Mouse (Mus musculus) stomach, embryonic 14.5 days (tissue): ENCODE measurements at regions not wholly inside any gene's neighbourhood (a gene's known extent, or its start where the extent isn't known, plus 50 kb on each side); places are given as distances from the start of the nearest gene placed in this dataset.
A peak's percentile ranks its signal among the peaks of the same experiment; 100 is the strongest.

Experiments used
- ATAC-seq: fragments of 200-750 bp; cut with Nextera tagmentation; 2 replicates; pipeline ENCODE4 v1.8.0; 2017; ENCODE audit warnings: low read depth, moderate TSS enrichment; ENCODE audit not compliant: insufficient number of reproducible peaks, insufficient read depth, low FRiP score
- H3K27ac ChIP-seq: fragments of 300-500 bp; sonication (generic); 2 replicates; pipeline ENCODE4 v1.5.1; 2014; ENCODE audit warnings: mild to moderate bottlenecking, low read length, moderate library complexity, mixed read lengths
- H3K27me3 ChIP-seq: fragments of 300-500 bp; sonication (generic); 2 replicates; pipeline ENCODE4 v1.6.1; 2014; ENCODE audit warnings: low read length, control low read depth, mixed read lengths; ENCODE audit not compliant: control insufficient read depth, insufficient read depth
- H3K36me3 ChIP-seq: fragments of 300-500 bp; sonication (generic); 2 replicates; pipeline ENCODE4 v1.6.1; 2014; ENCODE audit warnings: mild to moderate bottlenecking, control low read depth, low read length, moderate library complexity, mixed read lengths; ENCODE audit not compliant: control insufficient read depth, insufficient read depth
- H3K4me1 ChIP-seq: fragments of 300-500 bp; sonication (generic); 2 replicates; pipeline ENCODE4 v1.6.1; 2014; ENCODE audit warnings: low read length, control low read depth, mixed read lengths; ENCODE audit not compliant: control insufficient read depth, insufficient read depth
- H3K4me2 ChIP-seq: fragments of 300-500 bp; sonication (generic); replicated peaks from 2 replicates; pipeline ENCODE4 v1.6.1; 2014; ENCODE audit warnings: low read depth, low read length, control low read depth
- H3K4me3 ChIP-seq: fragments of 300-500 bp; sonication (generic); 2 replicates; pipeline ENCODE4 v1.5.1; 2014; ENCODE audit warnings: low read depth, low read length, control low read depth
- H3K9ac ChIP-seq: fragments of 300-500 bp; sonication (generic); replicated peaks from 2 replicates; pipeline ENCODE4 v1.6.1; 2014; ENCODE audit warnings: low read depth, mild to moderate bottlenecking, control low read depth, low read length, moderate library complexity, mixed read lengths
- H3K9me3 ChIP-seq: fragments of 300-500 bp; sonication (generic); 2 replicates; pipeline ENCODE4 v1.6.1; 2016; ENCODE audit warnings: low read depth, low read length, control low read depth; ENCODE audit not compliant: control insufficient read depth
- WGBS: fragments of 180-500 bp; shearing (Covaris S2); extraction: QIAGEN DNeasy Blood & Tissue Kit; methylation state at CpG from one replicate; pipeline ENCODE4 v1.1.7; 2014; 5-methylcytosine and 5-hydroxymethylcytosine counted together

DNA sequence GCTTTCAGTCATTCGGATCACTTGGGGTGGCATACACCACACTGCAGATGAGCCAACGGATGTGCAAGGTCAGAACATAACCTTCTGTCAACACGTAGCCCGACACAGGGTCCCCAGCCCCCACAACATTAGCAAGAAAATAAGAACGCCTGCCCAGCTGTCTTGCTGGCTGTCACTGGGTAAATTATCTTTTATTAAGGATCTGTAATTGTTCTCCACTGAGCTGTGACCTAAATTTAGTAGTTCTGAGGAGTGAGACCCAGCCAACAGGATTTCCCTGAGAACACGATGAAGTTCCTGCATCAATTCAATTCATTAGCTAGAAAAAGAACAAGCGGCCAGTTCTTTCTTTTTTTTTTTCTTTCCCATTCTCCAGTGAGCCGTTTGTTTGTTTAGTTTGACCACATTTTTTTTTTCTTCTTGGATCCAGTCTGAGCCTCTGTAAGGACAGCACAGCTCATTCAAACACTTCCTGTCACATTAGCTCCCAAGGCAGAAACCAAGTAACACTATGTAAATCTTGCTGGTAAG lies 472.5 kb upstream of the A1bg start:
- WGBS: 21% methylated on average over 8 of the region's 8 CpGs
- Histone ChIP-seq H3K36me3 (no peaks in the 10 kb centered on the region), H3K4me3 (no peak overlapping the region), H3K27ac (no peak overlapping the region), H3K4me1 (peaks cover 6% of the 10 kb centered on the region; the same call in 1 of the 2 replicates), H3K9ac (no peak overlapping the region), H3K27me3 (no peaks in the 10 kb centered on the region), H3K9me3 (no peaks in the 10 kb centered on the region), H3K4me2 (no peak overlapping the region)
- no peak; the same call in 1 of the 2 replicates for ATAC-seq

DNA sequence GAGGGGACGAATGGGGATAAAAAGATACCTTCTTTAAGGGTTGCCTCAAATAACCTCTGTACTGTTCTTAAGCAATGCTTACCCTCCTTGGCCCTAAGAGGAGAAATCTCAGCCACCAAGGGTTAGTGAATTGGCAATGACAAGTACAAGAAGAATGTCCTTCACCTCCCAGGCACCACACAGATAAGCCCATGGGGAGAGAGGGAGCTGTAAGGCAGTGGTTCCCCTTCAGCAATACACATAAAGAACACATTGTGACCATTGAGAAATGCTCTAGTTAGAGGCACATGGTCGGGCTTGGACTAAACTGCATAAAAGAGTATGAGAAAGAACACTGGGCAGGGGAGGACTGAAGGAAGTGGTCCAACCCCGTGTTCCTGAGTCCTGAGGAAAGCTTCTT lies 457.9 kb upstream of the A1bg start:
- Histone ChIP-seq H3K4me1 (no peaks in the 10 kb centered on the region), H3K27ac (no peak overlapping the region), H3K9ac (no peak overlapping the region), H3K4me3 (no peak overlapping the region), H3K9me3 (no peaks in the 10 kb centered on the region), H3K27me3 (no peaks in the 10 kb centered on the region), H3K4me2 (no peak overlapping the region), H3K36me3 (no peaks in the 10 kb centered on the region)
- 69% methylated on average over 3 of the region's 3 CpGs for WGBS
- no peak for ATAC-seq

DNA sequence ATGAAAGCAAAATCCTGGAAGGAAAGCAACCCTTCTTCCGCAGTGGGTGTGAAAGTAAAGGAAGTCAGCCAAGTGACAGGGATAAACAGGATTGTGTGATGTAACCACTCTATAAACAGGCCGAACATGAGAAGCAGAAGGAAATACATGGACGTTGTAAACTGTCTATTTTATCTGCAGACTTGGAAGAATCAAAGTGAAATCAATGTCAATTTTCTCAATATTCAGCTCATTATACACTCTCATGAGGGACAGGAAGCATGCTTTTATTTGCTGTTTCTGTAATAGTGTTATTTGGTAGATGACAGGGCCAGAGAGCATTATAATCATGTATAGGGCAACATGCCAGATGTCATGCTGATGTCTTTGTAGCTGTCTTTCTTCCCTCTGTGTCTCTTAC lies 443.5 kb upstream of the A1bg start:
- H3K4me3 ChIP-seq: no peak overlapping the region
- H3K4me2 ChIP-seq: no peak overlapping the region
- H3K9ac ChIP-seq: no peak overlapping the region
- WGBS: 65% methylated on average over 3 of the region's 3 CpGs
- H3K36me3 ChIP-seq: no peaks in the 10 kb centered on the region
- no peak for ATAC-seq
- no peaks in the 10 kb centered on the region for H3K9me3 ChIP-seq
- H3K27ac ChIP-seq: no peak overlapping the region
- no peaks in the 10 kb centered on the region for H3K4me1 ChIP-seq
- no peaks in the 10 kb centered on the region for H3K27me3 ChIP-seq

DNA sequence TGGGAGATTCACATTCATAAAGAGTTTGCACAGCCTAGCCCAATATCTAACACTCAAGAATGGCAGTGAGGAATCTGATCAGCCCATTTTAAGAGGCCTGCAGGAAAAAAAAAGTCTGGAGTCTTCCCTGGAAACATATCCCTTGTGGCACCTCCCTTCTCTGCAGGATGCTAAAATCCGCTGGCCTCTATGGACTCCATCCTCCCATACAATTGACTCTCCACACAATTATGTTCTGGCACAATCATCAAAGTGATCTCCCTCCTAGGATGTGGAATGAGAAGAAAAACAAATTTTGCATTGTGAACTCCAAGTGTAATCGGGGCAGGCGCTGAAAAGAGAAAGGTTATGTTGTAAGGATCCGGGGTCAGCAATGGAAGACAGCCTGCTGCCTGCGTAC lies 442.7 kb upstream of the A1bg start:
- no peaks in the 10 kb centered on the region for H3K9me3 ChIP-seq
- no peaks in the 10 kb centered on the region for H3K4me1 ChIP-seq
- no peak overlapping the region for H3K4me2 ChIP-seq
- ATAC-seq: no peak
- H3K27me3 ChIP-seq: no peaks in the 10 kb centered on the region
- H3K27ac ChIP-seq: no peak overlapping the region
- H3K4me3 ChIP-seq: no peak overlapping the region
- 80% methylated on average over 5 of the region's 5 CpGs for WGBS
- H3K9ac ChIP-seq: no peak overlapping the region
- H3K36me3 ChIP-seq: no peaks in the 10 kb centered on the region

DNA sequence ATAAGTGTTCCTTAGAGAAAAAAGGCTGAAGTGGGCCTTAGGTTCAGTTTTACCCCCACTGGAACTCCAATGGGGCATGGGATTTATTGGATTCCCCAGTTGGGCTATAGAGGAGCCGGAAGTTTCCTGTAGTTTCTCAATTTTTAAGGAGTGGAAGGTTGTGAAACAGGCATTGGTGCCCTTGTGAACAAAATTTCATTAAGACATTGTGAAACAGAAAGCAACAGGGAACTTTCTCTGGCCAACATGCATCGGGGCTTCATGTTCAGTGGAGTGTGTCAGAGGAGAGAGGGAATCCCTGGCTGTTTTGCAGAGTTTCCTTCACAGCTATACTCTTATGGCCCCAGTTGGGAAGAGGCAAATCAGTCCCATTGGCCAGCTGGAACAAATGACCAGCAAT lies 441.6 kb upstream of the A1bg start:
- Histone ChIP-seq H3K9me3 (no peaks in the 10 kb centered on the region), H3K27me3 (no peaks in the 10 kb centered on the region), H3K4me3 (no peak overlapping the region), H3K36me3 (no peaks in the 10 kb centered on the region), H3K9ac (no peak overlapping the region), H3K4me2 (no peak overlapping the region), H3K27ac (no peak overlapping the region), H3K4me1 (no peaks in the 10 kb centered on the region)
- no peak for ATAC-seq
- WGBS: 91% methylated on average over 2 of the region's 2 CpGs

DNA sequence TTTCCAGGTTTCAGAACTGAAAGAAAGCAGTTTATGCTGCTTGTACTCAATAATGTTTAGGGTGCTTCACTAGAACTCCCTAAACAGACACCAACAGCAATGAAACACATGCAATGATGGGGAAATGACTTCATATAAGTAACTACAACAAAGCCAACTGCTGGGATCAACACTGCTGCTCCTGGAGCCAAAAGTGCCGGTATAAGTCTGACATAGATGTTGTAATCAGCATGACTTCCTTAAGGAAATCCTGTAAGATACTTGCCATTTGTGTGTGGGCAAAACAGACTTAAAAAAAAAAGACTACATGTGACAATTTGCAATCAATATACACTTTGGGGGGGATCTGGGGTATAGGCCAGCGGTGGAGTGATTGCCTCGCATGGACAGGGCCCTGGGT lies 438.4 kb upstream of the A1bg start:
- Histone ChIP-seq H3K36me3 (no peaks in the 10 kb centered on the region), H3K4me3 (no peak overlapping the region), H3K4me1 (no peaks in the 10 kb centered on the region), H3K9ac (no peak overlapping the region), H3K27ac (no peak overlapping the region), H3K27me3 (no peaks in the 10 kb centered on the region), H3K4me2 (no peak overlapping the region), H3K9me3 (no peaks in the 10 kb centered on the region)
- WGBS: 74% methylated on average over 3 of the region's 3 CpGs
- ATAC-seq: no peak

DNA sequence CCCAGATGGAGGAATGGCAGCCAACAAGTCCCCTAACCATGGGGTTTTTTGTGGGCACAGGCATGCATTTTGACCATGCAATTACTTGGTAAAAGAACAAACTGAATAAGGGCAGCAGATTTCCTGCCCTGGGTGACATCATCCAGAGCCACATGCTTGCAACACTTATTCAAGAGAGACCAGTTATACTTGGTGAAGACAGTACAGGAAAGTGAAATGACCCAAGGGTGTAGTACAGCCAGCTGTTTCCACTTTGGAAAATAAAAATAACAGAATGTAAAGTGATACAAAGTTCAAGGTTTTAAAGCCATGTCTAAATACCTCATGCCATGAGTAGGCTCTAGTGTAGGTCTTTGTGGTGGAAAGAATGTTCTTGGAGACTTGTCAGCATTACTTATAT lies 432.5 kb upstream of the A1bg start:
- no peak for ATAC-seq
- Histone ChIP-seq H3K4me3 (no peak overlapping the region), H3K36me3 (no peaks in the 10 kb centered on the region)

DNA sequence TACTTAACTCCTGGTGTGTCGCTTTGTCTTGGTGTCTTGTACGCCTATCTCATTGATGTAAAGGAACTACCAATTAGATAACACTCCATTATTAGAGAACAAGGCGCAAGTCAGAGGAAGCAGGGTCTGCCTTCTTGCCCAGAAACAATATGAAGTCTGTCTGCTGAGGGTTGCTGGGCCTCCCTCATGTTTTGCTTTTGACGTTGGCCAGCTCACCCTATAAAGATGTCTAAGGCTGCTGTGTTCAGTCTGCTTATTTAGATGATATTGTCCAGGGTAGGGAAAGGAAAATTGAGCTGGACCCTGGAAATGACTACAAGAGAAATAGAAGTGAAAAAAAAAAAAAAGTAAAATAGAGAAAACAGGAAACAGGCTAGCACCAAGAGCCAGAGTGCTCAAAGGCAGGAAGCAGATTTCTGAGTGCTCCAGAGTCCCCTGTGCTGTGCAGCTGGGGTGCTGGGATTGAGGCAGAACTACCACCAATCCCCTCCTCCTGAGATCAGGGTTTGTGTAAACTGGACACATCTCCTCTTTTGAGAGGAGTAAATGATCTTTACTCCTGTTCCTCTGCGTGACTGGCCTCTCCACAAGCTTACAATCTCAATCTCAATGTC lies 429.0 kb upstream of the A1bg start:
- no peak overlapping the region for H3K4me2 ChIP-seq
- no peak overlapping the region for H3K4me3 ChIP-seq
- H3K27me3 ChIP-seq: no peaks in the 10 kb centered on the region
- no peaks in the 10 kb centered on the region for H3K36me3 ChIP-seq
- no peak overlapping the region for H3K9ac ChIP-seq
- 51% methylated on average over 5 of the region's 5 CpGs for WGBS
- peak overlapping the region; percentile 56; the same call in 1 of the 2 replicates for H3K27ac ChIP-seq
- no peaks in the 10 kb centered on the region for H3K4me1 ChIP-seq
- no peaks in the 10 kb centered on the region for H3K9me3 ChIP-seq
- no peak for ATAC-seq

More for the DNA sequence above, 432.5 kb upstream of the A1bg start:
- Histone ChIP-seq H3K9ac (no peak overlapping the region), H3K9me3 (no peaks in the 10 kb centered on the region), H3K27me3 (no peaks in the 10 kb centered on the region), H3K4me1 (no peaks in the 10 kb centered on the region), H3K27ac (no peak overlapping the region), H3K4me2 (no peak overlapping the region)

DNA sequence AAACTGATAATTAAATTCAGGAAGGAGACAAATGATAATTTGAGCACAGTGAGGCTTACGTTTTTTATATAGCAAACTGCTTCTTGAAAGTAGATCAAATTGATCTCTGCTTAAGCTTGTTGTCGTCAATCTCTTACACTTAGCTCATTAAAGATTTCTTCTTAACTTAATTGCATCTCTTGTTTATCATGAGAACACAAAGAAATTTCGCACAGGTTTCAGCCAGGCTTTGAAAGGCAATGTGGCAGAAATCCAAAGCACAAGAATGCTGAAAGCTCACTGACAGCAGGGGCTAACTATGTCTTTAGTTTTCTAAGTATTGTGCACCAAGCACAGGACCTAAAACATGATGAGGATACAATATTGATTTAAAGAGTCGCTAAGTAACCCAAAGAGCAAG lies 422.3 kb upstream of the A1bg start:
- ATAC-seq: no peak
- Histone ChIP-seq H3K27ac (no peak overlapping the region), H3K4me3 (no peak overlapping the region), H3K4me2 (no peak overlapping the region), H3K4me1 (no peaks in the 10 kb centered on the region), H3K9ac (no peak overlapping the region), H3K9me3 (no peaks in the 10 kb centered on the region), H3K36me3 (no peaks in the 10 kb centered on the region), H3K27me3 (no peaks in the 10 kb centered on the region)
- 49% methylated on average over 4 of the region's 4 CpGs for WGBS
